Mouse (Mus musculus): ENCODE measurements around the gene Plagl1.

DNA sequence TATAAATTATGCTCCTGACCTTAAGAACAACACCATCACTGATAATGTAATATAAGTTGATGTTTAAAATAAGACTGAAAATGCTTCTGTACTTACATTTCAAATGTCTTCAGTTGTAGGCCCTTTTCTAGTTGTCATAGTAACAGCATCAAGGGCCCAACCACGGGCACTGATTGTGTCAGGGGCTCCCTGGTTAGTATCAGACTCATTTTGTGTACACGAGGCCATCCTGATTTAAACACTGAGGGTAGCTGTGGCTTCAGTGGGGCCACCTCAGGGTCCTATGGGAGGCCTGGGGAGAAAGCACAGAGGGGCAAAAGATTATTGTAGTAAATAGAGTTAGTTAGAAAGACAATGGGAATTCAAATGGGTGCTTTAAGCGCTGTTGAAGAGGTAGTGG is 65.5 kb downstream of the Plagl1 start:
- no peak for TF ChIP-seq CTCF (IDR thresholded peaks at IDR 0.05; ENCODE audit: extremely low read depth, insufficient read depth, insufficient read length, insufficient replicate concordance)
- no peak for TF ChIP-seq POLR2A (IDR thresholded peaks at IDR 0.05; ENCODE audit: low read depth, low read length)

All from spleen, adult 2 months (tissue).